Mouse (Mus musculus) adrenal gland, postnatal 14 days (tissue): ENCODE data around the gene Gltp. TPM values are rescaled to one million over a fixed set of nuclear protein-coding genes. Genes with fewer than 3 reads are reported as not detected.
A peak's percentile ranks its signal among the peaks of the same experiment; 100 is the strongest.

Source experiments
- DNase-seq: peaks from one replicate; pipeline ENCODE4 v3.0.0; 2021; ENCODE audit warnings: mixed read lengths
- long read RNA-seq, 2 experiments: library from polyadenylated mRNA; stranded (forward); transcript quantifications; one replicate each; pipeline ENCODE4 v2.0.0; 2021
- total RNA-seq: library from RNA; stranded (reverse); gene quantifications from 2 replicates; pipeline ENCODE4 v1.2.3, GENCODE M21; 2021

Gene Gltp
- total RNA-seq = 39.2 and 41.7 TPM in 2 replicates
- long read RNA-seq, experiment 1, transcript Gltp-201 (5 exons, 1,762 nt) = major isoform, 112 of 118 reads
- long read RNA-seq, experiment 1, partial matches to known transcripts = 0 of 118 reads
- long read RNA-seq, experiment 1, other reads (novel, unspliced or antisense) = 6 of 118 reads
- long read RNA-seq, experiment 2, transcript Gltp-201 (5 exons, 1,762 nt) = major isoform, 77 of 79 reads
- long read RNA-seq, experiment 2, partial matches to known transcripts = 0 of 79 reads
- long read RNA-seq, experiment 2, other reads (novel, unspliced or antisense) = 2 of 79 reads

DNA sequence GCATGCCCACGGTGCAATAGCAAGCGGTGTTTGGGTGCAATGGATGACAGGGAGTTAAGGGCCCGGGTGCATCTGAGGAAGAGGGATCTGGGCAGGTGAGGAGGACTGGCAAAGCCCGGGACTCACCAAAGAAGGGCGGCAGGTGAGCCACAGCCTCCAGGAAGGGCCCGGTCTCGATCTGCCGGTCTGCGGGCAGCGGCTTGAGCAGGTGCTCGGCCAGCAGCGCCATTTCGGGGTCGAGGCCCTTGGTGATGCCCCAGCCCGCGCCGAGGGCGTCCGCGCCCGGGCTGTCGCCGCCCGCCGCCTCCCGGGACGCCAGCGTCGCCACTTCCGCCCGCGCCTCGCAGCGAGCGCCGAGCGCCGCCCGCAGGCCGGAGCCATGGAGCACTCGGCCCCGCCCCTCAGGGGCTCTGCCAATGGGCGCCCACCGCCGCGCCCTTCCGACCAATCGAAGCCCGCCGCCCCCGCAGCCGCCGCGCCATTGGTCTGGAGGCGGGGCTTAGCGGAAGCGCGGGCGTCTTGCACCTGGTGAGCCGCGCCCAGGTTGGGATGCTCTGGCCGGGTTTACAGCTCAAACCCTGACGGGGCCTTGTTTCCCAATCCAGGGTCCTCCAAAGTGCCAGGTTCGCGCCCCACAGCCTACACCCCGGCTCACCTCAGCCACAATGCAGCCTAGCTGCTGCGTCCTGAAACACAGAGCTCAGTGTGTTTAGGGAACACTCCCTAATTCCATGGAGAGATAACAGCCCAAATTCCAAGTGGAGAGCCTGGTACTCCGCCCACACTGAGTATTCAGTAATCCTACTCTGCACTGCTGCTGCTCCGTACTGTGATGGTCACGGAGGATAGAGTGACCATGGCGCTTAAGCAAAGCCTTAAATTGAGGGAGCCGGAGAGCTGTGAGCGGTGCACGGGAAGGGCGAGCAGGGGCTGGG, at the start of gene Gltp:
Gene Gltp (minus strand): TSS at position 352 of the 935 bp plus-strand sequence.
- DNase-seq = peak; percentile 96

DNA sequence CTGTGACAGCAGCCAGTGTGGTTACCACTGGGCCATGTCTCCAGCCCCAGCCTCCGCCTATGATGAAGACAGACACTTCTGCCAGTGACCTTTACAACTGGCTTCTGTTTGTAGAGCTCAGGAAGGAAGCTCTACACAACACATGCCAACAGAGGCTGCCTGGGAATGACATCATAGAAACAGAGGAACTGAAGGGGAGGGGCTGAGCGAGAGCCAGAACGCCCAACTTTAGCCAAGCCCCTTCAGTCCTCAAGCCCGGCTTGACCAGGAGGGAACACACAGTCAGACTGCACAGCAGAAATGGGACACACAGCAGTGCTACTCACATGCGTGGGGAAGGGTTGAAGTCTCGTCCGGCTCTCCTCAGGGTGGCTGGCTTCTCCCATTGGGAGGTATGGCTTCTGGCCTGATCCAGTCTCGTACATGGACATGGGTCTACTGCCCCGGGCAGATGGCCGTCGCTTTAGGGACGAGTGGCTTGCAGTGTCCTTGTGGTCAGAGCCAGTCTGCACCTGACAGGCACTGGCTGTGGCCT, 48.0 kb upstream of the Gltp start:
- peak; percentile 71 for DNase-seq

DNA sequence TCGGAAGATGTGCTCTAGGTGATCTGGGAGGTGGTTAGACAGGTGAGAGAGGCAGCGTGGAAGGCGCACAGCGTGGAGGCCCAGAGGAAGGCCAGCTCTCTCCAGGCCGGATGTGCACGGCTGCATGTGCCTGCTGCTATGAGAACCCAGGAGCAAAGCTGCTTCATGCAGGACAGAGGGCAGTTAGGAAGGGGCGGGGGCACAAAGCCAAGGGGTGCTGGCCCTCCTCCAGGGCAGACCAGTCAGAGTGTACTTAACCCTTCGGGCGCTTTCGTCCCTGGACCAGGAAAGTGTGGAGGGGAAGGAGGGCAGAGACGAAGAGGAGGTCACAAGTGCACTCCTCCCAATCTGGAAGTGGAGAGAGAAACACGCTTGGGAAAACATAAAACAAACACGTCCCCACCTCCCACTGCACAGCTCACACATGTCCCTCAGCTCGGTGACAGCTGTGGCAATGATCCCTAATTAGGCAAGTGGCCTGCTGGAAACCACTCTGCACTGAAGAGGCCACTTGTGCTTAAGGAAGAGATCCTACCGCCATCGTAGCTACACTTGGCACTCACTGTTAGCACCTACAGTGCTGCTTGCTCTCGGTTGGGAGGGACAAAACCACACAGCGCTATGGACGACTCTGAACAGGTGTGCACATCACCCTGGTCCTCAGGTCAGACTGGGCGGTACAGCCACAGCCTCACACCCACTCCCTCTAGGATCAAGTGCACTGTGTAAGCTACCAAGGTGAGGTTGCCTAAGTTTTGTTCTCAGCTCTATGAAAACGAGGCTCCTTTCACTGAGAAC, 46.5 kb upstream of the Gltp start:
- DNase-seq = peak; percentile 57

DNA sequence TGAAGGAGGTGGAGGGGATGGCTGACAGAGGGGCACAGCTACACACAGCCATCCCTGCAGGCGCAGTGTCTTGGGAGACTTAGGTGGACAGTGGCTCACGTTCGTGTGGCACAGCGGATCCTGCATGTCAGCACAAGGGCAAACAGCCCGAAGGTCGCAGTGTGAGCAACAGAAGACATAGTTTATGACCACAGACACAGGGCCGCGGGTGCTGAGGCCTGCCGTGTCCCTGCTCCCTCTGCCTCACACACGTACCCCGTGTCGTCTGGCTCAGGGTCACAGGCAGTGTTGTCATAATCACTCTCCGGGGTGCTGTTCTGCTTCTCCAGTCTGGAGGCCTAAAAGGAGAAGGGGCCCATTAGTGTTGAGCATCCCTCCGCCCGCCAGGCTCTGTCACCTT, 42.8 kb upstream of the Gltp start:
- DNase-seq = peak; percentile 86

DNA sequence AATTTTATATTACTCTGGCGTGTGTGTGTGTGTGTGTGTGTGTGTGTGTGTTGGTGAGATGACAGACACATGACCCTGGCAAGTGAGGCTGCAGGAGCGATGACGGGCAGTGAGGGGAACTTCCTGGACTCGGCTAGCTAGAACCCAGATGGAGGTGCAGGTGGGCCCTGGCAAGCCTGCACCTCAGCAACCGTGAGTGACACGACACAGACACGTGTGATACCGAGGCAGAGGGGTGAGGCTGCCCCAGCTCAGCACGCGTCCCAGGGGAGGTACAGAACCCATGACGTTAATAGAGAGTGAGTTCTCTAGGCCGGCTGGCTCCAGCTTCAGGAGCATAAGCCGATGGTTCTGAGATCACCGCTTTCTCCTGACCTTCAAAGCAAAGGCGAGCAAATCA, 41.2 kb upstream of the Gltp start:
- DNase-seq = no peak

DNA sequence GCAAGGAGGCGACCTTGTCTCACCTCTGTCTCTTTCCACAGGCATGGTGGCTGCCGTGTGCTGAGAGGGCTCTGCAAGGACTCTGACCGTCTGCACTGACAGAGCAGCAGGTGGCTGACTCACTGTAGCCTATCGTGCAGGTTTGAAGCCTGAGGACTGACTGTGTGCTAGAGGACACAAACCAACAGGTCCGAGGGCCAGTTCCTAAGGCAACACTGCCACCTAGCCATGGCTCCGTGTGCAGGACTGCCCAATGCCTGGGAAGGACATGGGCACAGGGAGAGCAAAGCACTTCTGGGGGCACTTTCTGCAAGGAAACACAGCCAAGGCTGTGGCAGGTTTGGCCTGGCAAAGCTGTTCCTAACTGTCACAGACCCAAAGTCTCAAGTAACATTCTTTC, 40.7 kb upstream of the Gltp start:
- DNase-seq = no peak

DNA sequence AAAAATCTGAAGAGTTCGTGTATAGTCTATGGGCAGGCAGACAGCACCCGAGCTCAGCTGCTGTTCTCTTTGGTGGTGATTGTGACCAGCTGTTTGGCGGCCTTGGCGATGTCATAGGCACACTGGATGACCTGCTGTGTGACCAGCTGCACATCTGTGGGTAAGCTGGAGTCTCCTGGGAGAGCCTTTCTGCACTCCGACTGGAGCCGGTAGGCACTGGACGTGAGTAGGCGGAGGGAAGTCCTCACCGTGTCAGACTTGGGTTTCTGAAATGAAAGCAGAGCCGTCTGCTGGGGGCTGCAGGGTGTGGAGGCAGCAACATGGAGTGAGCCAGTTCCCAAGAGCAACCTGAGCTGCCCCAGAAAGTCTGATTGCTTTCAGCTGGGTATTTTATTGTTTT, 39.3 kb upstream of the Gltp start:
- DNase-seq = no peak

DNA sequence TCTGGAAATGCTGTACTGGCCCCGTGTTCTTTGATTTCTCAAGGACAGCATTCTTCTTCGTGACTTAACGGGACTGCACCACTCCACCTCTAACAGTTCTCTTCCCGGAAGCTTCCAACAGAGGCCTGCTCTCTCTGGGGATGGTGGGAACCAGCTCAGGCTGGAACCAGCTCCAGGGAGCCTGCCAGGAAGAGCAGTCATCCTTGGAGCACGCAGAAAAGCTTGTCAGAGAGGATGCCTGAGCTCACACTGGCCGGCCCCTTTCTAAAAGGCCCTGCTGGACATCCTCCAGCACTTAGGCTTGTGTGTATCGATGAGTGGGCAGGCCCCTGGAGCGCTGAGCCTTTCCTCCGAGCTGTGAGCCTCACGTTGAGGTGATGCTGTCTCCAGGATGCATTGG, 37.4 kb upstream of the Gltp start:
- peak; percentile 81 for DNase-seq

DNA sequence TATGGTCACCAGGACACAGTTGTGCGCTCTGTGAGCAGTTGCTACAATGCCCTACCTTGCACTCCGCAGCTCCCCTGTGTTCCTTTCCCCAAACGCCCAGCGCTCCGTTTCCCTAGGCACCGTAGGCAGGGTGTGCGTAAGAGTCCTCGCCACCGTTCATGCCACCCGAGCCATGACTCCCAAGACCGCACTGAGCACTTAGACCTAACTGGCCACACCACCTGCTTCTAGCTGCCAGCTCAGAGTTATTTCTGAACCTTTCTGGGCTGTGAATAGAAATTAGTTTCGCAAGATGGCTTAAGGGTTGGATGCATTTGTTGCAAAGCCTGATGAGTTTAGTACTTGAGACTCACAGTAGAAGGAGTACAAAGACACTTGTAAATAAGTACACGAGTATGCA, 32.1 kb upstream of the Gltp start:
- DNase-seq = peak; percentile 53

DNA sequence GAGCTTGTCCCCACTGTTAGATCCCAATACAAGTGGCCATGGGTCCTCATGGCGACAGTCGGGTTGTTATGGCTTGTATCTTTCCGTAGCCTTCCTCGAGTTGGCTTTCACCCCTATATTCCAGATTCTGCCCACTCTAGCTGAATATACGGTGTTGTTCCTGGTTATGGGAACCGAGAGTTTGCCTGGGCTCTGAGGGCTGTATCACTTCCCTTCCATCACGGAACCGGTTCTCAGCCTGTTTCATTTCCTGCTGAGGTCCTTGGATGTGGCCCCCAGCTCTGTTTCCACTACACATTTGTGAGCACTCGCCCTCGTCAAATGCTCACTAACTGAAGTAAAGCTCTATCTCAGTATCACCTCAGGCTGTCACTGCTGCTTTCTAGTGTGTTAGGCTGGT, 31.2 kb upstream of the Gltp start:
- no peak for DNase-seq

DNA sequence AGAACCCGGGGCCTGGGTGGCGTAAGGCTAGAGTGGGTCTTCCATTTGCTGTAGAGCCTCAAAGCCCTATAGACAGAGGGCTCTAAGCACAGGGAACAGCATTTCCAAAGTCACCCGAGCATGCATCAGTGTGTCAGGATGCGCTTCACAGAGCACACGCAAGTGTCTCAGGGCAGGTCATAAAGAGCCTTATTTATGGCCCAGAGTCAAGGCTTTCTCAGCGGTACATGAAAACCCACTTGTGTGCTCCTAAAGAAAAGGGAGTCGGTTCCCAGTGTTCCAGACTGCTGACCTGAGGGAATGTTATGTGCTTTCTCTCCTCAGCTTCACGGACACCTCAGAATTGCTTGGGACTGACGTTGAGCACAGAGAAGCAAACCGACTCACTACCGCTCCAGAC, 30.0 kb upstream of the Gltp start:
- no peak for DNase-seq

DNA sequence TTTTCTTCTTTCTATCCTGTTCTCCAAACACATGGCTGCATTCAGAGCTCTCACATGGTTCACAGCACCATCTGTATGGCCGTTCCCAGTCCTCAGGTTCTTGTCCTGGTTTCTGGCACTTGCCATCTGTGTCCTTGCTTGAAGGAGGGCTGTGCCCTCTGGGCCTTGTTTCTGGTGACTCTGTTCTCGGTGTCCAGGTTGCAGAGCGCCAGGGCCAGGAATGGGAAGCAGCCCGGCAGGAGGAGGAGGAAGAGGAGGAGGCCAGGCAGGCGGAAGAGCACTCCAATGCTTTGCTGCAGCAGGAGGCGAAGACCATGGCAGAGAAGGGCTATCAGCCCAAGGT, 29.1 kb upstream of the Gltp start:
- DNase-seq = no peak

DNA sequence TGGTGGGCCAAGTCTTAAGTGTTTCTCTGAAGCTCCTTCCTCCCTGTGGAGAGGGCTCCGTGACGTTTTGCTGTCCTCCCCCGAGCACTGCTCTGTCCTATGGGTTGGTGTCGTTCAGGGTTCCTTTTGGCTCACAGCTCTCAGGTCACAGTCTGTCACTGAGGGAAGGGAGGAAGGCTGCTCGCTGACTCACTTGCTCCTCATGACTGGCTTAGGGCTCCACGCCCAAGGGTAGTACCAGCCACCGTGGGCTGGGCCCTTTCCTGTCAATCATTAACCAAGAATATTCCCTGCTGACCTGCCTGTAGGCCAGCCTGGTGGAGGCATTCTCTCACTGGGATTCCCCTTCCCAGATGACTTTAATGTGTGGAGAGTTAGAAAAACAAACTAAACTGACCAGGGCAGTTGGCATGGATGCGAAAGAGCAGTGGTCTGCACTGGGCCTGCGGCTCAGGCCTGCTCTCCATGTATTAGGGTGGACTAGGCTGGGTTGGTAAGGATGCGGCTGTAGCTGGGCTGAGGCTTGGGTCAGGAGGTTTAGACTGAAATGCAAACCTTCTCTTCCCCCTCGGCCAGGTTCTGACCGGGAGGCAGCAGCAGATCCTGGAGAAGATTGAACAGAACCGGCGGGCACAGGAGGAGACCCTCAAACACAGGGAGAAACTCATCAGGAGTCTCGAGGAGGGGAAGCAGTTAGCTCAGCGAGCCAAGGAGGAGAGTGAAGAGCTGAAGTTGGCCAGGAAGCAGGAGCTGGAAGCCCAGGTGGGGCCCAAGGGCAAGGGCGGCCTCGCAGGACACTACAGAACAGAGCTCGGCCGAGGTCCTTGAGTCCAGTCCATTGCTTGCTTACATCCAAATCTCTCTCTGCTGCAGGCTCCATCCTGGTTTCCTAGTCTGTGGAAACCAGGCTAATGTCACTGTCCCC, 28.5 kb upstream of the Gltp start:
- DNase-seq = peak; percentile 46

DNA sequence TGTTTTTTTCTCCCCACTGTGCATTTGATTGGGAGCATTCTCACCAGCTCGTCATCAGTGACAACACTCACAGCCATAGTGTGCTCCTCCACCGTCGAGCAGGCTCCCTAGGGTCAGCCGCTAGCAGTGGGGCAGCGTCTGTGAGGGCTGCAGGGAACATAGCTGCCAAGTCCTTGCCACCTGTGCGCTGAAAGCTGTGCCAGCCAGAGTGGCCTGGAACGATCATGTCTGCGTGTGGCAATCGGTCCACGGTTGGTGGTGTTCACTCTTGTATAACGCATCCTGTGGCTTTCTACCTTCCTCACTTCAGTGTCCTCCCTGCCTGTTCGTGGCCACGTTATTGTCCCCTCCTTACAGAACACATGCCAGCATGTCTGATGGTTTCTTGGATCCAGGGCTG, 27.7 kb upstream of the Gltp start:
- no peak for DNase-seq

DNA sequence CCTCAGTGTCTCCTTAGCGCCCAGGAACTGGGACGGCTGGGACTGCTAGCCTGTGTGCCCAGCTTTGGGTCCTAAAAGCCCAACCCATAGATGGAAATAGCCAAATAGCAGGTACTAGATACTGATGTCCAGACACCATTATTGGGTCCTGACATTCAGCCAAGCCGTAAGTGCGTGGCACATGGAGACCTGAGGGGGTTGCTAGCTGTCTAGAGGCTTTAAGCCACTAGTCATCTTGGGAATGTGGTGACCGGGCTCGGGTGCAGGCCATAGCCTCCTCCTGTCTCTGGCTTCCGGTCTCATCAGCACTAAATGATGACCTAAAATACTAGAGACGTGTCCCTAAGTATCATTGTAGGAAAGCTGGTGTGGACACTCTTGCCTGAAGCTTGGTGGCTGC, 27.2 kb upstream of the Gltp start:
- no peak for DNase-seq

DNA sequence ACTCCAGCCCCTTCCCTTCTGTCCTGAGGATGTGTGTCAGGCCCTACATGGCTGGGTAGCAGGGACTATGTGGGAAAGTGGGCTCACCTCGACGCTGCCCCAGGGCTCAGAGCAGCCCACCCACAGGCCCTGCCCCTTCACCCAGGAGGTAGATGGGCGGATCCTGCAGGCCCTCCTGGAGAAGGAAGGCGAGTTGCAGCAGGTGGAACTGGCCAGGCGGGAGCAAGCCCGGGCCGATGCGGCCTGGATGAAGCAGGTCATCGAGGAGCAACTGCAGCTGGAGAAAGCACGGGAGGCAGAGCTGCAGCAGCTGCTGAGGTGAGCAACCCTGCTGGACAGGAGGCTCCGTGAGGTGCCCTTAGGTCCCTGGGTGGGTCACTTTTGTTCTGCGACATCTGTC, 26.5 kb upstream of the Gltp start:
- no peak for DNase-seq

DNA sequence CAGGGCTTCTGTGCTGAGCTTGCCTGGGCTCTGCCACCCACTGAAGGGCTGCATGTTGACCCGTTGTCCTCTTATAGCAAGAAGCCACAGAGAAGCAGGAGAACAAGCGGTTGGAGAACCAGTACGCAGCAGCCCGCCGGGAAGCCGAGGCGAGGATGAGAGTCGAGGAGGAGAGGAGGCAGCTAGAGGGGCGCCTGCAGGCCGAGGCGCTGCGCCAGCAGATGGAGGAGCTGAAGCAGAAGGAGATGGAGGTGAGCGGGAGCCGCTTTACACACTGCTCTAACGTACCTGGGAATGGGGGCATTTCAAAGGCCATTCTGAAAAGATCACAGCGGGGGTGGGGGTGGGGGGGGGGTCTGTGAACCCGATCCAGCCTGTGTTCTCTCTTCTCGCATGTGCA, 23.8 kb upstream of the Gltp start:
- DNase-seq = no peak

DNA sequence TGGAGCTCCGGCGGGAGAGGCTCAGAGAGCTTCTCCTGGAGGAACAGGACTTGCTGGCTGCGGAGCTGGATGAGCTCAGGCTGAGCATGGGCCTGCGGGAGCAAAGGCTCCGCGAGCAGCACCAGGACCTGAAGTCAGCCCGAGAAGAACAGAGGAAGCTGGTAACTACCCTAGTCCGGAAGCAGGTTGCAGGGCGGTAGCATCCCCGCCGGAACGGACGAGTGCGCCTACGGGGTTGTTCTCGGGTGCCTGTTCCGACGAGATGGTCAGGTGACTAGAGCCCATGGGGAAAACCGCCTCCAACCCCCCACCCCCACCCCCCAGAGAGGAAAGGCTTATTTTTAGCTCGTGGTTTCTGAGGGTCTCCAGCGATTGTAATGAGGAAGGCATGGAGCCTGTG, 18.6 kb upstream of the Gltp start:
- no peak for DNase-seq

DNA sequence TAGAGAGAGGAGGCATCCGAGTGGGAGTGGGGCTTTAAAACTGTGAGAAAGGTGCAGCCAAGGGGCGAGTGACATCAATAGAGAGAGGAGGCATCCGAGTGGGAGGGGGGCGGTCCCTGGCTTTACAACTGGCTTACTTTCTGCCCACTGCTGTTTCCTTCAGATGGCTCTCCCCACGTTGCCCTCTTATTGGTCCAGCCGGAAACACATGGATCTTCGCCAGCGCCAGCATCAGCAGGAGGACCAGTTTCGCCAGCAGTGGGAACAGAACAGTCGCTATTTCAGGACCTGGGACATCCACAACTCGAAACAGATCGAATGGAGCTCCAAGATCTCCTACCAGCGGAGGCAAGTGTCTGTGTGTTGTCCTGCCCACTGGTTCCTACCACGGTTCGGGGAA, 17.7 kb upstream of the Gltp start:
- no peak for DNase-seq

DNA sequence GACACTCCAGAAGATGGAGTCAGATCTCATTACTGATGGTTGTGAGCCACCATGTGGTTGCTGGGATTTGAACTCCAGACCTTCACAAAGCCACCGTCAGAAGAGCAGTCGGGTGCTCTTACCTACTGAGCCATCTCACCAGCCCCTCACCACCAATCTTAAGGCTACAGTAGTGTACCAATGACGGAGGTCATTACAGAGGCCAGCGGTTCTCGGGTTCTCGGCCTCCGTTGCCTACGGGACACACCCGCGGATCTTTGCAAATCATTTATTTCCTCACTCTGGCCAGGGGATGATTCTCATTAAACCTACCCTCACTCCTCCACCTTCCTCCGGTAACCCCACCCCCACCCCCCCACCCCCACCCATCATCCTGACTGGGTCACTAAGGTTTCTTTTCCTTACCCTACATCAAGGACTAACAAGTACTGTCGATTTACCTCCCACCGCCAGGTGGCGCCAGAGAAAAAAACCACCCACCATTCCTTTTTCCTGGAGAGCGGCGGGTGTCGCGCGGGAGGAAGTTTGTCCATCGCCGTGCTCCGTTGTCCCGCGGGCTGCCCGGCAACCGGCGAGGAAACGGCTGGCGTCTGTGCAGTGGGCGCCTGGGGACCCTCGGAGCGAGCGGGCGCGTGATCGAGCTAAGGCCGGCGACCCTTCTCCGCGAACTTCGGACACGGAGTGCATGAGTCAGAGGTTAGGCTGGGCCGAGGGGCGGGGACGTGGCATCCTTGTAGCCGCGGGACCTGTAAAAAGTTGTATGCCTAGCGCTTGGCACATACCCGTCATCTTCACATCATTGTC, 16.7 kb upstream of the Gltp start, which contains the start of gene Tchp:
Gene Tchp (plus strand): TSS at position 496 of the 804 bp plus-strand sequence.
- peak; percentile 97 for DNase-seq
